Mouse (Mus musculus): Measurements from ENCODE around the gene Kat2a. TPM values are rescaled to one million over a fixed set of nuclear protein-coding genes. Genes with fewer than 3 reads are reported as not detected.

Kat2a gene
- polyA plus RNA-seq, 1 experiment from 2014 or later: 62.2 TPM

DNA sequence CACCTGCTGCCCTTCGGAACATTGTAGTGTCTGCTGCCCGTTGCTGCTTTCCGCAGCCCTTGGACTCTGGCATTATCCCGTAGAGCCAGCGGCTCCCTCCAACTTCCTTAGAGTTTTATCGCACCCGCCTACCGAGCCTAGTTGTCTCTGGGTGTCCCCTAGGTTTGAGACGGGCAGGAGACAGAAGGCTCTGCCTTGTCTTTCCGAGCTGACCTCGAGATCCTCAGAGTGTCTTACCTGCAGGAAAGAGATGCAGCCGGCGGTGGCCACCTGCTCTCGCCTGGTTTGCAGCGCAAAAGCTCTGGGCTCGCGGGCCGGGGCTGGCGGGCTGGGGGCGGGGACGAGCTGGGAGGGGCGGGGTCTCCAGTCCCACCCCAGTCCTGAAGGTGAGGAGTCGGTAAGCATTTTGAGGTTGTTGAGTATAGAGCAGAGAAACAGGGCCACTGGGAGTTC lies 20.1 kb downstream of the Kat2a start, which contains the start of gene Zfp385c:
Gene Zfp385c, minus strand, starts transcription at position 292 of the 453 bp plus-strand sequence.
- Histone ChIP-seq H3K4me2 (ENCODE audit: low read length) (peak within 1 kb of the TSS; percentile 60), H3K4me3 (ENCODE audit: low read length) (peak within 1 kb of the TSS; percentile 28), H3K4me1 (ENCODE audit: control insufficient read depth, insufficient read depth, low read depth, low read length) (peaks cover 7% of the 10 kb centered on the region), H3K27me3 (replicated peaks; ENCODE audit: control insufficient read depth, insufficient read depth, low read length) (peaks cover 7% of the 10 kb centered on the region), H3K27ac (ENCODE audit: low read depth, low read length) (no peak within 1 kb of the TSS), H3K9ac (ENCODE audit: low read depth, low read length) (peak within 1 kb of the TSS; percentile 39), H3K36me3 (ENCODE audit: control insufficient read depth, insufficient read depth, low read length) (no peaks in the 10 kb centered on the region), H3K9me3 (ENCODE audit: control insufficient read depth, low read length) (no peaks in the 10 kb centered on the region)
- WGBS: 1% methylated on average over 23 of the region's 23 CpGs
- no peak for ATAC-seq

DNA sequence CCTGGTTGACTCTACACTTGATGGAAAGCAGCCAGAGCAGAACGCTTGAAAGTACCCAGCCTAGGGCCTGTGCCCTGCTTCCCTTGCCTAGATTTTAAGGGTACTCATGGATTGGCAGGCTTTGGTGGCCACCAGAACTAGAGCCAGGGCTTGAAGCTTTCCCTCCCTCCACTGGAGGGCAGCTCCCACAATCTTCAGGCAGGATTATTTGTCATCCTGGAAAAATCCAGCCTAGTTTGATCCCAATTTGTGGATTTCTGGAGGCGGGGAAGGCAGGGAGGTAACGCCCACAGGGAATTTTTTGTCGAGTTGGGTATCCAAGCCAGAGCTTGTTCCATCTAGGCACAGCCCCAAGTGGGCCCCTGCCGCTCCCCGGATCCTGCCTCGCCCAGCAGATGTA lies 21.9 kb downstream of the Kat2a start:
- no peak overlapping the region for H3K27ac ChIP-seq (ENCODE audit: low read depth, low read length)
- no peak overlapping the region for H3K4me2 ChIP-seq (ENCODE audit: low read length)
- ATAC-seq: no peak
- WGBS: 73% methylated on average over 7 of the region's 7 CpGs
- H3K27me3 ChIP-seq (replicated peaks; ENCODE audit: control insufficient read depth, insufficient read depth, low read length): peaks cover 7% of the 10 kb centered on the region
- peaks cover 7% of the 10 kb centered on the region for H3K4me1 ChIP-seq (ENCODE audit: control insufficient read depth, insufficient read depth, low read depth, low read length)
- H3K9me3 ChIP-seq (ENCODE audit: control insufficient read depth, low read length): no peaks in the 10 kb centered on the region
- no peak overlapping the region for H3K4me3 ChIP-seq (ENCODE audit: low read length)
- no peaks in the 10 kb centered on the region for H3K36me3 ChIP-seq (ENCODE audit: control insufficient read depth, insufficient read depth, low read length)
- H3K9ac ChIP-seq (ENCODE audit: low read depth, low read length): no peak overlapping the region

DNA sequence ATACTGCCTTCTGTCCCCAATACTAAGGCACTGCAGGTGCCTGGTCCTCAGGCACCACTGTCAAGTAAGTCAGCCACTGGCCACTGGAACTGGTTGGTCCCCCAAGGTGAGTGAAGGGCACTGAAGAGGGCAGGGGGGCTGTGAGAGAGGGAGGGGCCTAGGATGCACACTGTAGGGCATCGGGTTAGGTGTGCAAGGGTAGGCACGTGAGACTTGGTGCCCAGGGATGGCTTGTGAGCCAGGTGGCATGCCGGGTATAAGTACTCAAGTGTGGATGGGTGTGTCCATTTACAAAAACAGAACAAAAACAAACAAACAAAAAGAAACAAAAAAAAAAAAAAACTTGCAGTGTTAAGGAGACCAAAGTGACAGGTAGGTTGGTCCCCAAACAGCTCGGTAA lies 23.8 kb downstream of the Kat2a start:
- Histone ChIP-seq H3K4me1 (ENCODE audit: control insufficient read depth, insufficient read depth, low read depth, low read length) (peaks cover 7% of the 10 kb centered on the region), H3K4me3 (ENCODE audit: low read length) (no peak overlapping the region), H3K36me3 (ENCODE audit: control insufficient read depth, insufficient read depth, low read length) (no peaks in the 10 kb centered on the region), H3K9me3 (ENCODE audit: control insufficient read depth, low read length) (no peaks in the 10 kb centered on the region), H3K27ac (ENCODE audit: low read depth, low read length) (no peak overlapping the region), H3K9ac (ENCODE audit: low read depth, low read length) (no peak overlapping the region), H3K4me2 (ENCODE audit: low read length) (no peak overlapping the region), H3K27me3 (replicated peaks; ENCODE audit: control insufficient read depth, insufficient read depth, low read length) (peaks cover 5% of the 10 kb centered on the region)
- ATAC-seq: no peak
- 84% methylated on average over 4 of the region's 4 CpGs for WGBS

DNA sequence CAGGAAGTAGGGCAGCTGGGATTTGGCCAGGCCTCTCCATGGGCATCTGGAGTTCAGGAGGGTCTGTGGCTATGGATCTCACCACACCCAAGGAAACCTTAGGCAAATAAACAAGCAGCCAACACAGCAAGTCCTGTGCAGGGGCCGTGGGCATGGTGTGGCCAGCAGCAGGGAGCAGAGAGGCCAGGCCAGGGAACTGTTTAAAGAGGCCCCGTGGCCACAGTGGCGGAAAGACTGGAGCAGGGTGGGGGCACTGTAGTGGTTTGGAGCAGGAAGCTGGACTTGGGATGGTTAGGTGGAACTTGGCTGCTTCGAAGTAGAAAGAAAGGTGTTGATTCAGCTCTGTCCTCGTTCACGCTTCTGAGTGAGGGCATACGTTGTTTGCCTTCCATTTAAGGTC lies 25.0 kb downstream of the Kat2a start:
- Histone ChIP-seq H3K36me3 (ENCODE audit: control insufficient read depth, insufficient read depth, low read length) (no peaks in the 10 kb centered on the region), H3K4me2 (ENCODE audit: low read length) (no peak overlapping the region), H3K27me3 (replicated peaks; ENCODE audit: control insufficient read depth, insufficient read depth, low read length) (peaks cover 5% of the 10 kb centered on the region), H3K4me1 (ENCODE audit: control insufficient read depth, insufficient read depth, low read depth, low read length) (peaks cover 6% of the 10 kb centered on the region), H3K4me3 (ENCODE audit: low read length) (no peak overlapping the region), H3K27ac (ENCODE audit: low read depth, low read length) (no peak overlapping the region), H3K9ac (ENCODE audit: low read depth, low read length) (no peak overlapping the region), H3K9me3 (ENCODE audit: control insufficient read depth, low read length) (no peaks in the 10 kb centered on the region)
- 79% methylated on average over 7 of the region's 7 CpGs for WGBS
- no peak for ATAC-seq

DNA sequence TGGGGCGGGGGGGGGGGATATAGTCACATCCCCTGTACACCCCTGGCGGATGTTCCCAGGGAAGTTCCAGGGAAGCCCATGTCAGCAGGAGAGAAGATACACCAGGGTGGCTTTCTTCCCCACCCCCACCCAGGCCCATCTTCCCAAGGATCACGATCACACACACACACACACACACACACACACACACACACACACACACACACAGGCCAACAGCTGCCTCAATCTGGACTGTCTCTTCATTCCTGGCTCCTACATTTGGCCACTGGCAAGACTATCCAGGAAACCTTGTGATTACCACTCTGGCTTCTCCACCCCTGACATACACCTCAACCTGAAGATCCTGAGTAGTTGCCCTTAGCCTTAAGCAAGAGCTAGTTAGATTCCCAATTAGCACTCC lies 26.9 kb downstream of the Kat2a start:
- Histone ChIP-seq H3K9ac (ENCODE audit: low read depth, low read length) (no peak overlapping the region), H3K4me1 (ENCODE audit: control insufficient read depth, insufficient read depth, low read depth, low read length) (no peaks in the 10 kb centered on the region), H3K36me3 (ENCODE audit: control insufficient read depth, insufficient read depth, low read length) (no peaks in the 10 kb centered on the region), H3K9me3 (ENCODE audit: control insufficient read depth, low read length) (no peaks in the 10 kb centered on the region), H3K27ac (ENCODE audit: low read depth, low read length) (no peak overlapping the region), H3K4me3 (ENCODE audit: low read length) (no peak overlapping the region), H3K4me2 (ENCODE audit: low read length) (no peak overlapping the region), H3K27me3 (replicated peaks; ENCODE audit: control insufficient read depth, insufficient read depth, low read length) (no peaks in the 10 kb centered on the region)
- WGBS: 78% methylated on average over 3 of the region's 3 CpGs
- ATAC-seq: no peak

DNA sequence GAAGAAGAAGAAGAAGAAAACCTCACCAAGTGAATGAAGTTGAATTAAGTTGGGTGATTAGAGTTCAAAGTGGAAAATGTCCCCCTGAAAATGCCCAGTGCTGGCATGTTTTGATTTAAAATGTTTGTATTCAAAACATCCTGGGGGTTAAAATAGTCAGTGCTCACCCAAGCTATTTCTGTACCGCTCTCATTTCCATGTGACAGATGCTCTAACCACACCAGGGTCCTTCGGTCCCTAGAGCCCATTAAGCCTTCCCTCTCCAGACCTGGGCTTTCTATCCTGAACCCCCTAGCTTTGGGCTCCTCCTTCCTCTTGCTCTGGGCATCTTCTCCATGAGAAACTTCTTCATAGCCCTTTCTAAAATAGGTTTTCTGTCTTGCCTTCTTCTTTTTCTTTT lies 28.2 kb downstream of the Kat2a start:
- Histone ChIP-seq H3K9ac (ENCODE audit: low read depth, low read length) (no peak overlapping the region), H3K9me3 (ENCODE audit: control insufficient read depth, low read length) (no peaks in the 10 kb centered on the region), H3K4me3 (ENCODE audit: low read length) (no peak overlapping the region), H3K4me2 (ENCODE audit: low read length) (no peak overlapping the region), H3K27me3 (replicated peaks; ENCODE audit: control insufficient read depth, insufficient read depth, low read length) (no peaks in the 10 kb centered on the region), H3K36me3 (ENCODE audit: control insufficient read depth, insufficient read depth, low read length) (no peaks in the 10 kb centered on the region), H3K27ac (ENCODE audit: low read depth, low read length) (no peak overlapping the region), H3K4me1 (ENCODE audit: control insufficient read depth, insufficient read depth, low read depth, low read length) (no peaks in the 10 kb centered on the region)
- ATAC-seq: no peak
- WGBS: 80% methylated on average over 2 of the region's 2 CpGs

DNA sequence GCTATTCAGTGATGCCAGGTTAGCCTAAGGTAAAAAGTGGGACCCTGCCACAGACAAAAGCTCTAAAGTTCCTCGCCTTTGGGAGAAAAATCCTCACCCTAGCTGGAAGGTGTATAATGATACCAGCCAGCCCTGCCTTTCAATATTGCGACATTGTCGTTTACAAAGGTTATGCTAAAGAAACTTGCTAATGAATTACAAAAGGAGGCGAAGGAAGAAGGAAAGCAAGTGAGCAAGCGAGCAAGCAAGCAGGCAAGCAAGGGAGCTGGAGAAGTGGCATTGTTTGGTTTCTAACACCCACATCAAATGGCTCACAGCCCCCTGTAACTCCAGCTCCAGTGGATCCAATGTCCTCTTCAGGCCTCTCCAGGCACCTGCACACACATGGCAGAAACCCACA lies 29.7 kb downstream of the Kat2a start:
- Histone ChIP-seq H3K4me2 (ENCODE audit: low read length) (no peak overlapping the region), H3K9me3 (ENCODE audit: control insufficient read depth, low read length) (no peaks in the 10 kb centered on the region), H3K4me1 (ENCODE audit: control insufficient read depth, insufficient read depth, low read depth, low read length) (no peaks in the 10 kb centered on the region), H3K27ac (ENCODE audit: low read depth, low read length) (no peak overlapping the region), H3K9ac (ENCODE audit: low read depth, low read length) (no peak overlapping the region), H3K36me3 (ENCODE audit: control insufficient read depth, insufficient read depth, low read length) (no peaks in the 10 kb centered on the region), H3K27me3 (replicated peaks; ENCODE audit: control insufficient read depth, insufficient read depth, low read length) (no peaks in the 10 kb centered on the region), H3K4me3 (ENCODE audit: low read length) (no peak overlapping the region)
- 69% methylated on average over 5 of the region's 5 CpGs for WGBS
- no peak for ATAC-seq

DNA sequence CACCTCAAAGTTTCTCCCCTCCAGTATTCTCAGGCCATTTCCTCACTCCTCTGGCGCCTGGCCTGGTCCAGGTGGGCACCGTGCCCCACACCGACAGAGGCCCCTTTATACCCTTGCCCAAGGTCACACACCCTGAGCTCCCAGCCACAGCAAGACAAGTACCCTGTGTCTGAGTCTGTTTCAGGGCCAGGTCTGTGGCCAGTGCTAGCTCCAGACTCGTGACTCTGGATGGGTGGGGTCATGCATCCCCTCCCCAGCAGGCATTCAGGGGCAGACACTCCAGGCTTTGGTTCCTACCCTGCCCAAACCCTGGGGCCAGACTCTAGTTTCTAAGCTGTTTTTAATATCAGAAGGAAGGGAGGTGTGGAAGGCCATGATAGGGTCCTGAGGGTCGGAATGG lies 30.4 kb downstream of the Kat2a start:
- no peak overlapping the region for H3K4me3 ChIP-seq (ENCODE audit: low read length)
- no peaks in the 10 kb centered on the region for H3K9me3 ChIP-seq (ENCODE audit: control insufficient read depth, low read length)
- H3K4me1 ChIP-seq (ENCODE audit: control insufficient read depth, insufficient read depth, low read depth, low read length): no peaks in the 10 kb centered on the region
- no peak for ATAC-seq
- no peak overlapping the region for H3K27ac ChIP-seq (ENCODE audit: low read depth, low read length)
- no peaks in the 10 kb centered on the region for H3K36me3 ChIP-seq (ENCODE audit: control insufficient read depth, insufficient read depth, low read length)
- no peak overlapping the region; the same call in 1 of the 2 replicates for H3K9ac ChIP-seq (ENCODE audit: low read depth, low read length)
- no peak overlapping the region for H3K4me2 ChIP-seq (ENCODE audit: low read length)
- 83% methylated on average over 5 of the region's 5 CpGs for WGBS
- no peaks in the 10 kb centered on the region for H3K27me3 ChIP-seq (replicated peaks; ENCODE audit: control insufficient read depth, insufficient read depth, low read length)

DNA sequence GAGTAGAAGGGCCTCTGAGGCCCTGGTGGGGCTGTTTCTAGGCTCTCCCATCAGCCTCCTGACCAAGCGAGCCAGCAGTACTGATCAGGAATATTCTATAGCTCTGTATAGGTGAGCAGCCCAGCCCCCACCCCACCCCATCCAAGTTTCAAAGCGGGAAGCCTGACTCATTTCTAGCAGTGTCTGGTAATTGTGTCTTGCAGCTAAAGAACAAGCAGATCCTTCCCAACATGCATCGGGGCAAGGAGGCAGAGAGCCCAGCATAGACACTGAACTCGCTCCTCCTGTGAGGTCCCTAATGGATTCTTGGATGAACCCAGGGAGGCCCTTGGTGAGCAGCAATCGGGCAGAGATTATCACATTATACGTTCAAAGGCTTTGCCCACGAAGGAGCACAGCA lies 34.5 kb downstream of the Kat2a start:
- no peak for ATAC-seq
- 61% methylated on average over 7 of the region's 7 CpGs for WGBS
- Histone ChIP-seq H3K4me3 (ENCODE audit: low read length) (no peak overlapping the region), H3K4me2 (ENCODE audit: low read length) (no peak overlapping the region), H3K27ac (ENCODE audit: low read depth, low read length) (no peak overlapping the region), H3K4me1 (ENCODE audit: control insufficient read depth, insufficient read depth, low read depth, low read length) (peaks cover 4% of the 10 kb centered on the region; the same call in 1 of the 2 replicates), H3K9ac (ENCODE audit: low read depth, low read length) (no peak overlapping the region), H3K9me3 (ENCODE audit: control insufficient read depth, low read length) (no peaks in the 10 kb centered on the region), H3K36me3 (ENCODE audit: control insufficient read depth, insufficient read depth, low read length) (no peaks in the 10 kb centered on the region), H3K27me3 (replicated peaks; ENCODE audit: control insufficient read depth, insufficient read depth, low read length) (no peaks in the 10 kb centered on the region)

DNA sequence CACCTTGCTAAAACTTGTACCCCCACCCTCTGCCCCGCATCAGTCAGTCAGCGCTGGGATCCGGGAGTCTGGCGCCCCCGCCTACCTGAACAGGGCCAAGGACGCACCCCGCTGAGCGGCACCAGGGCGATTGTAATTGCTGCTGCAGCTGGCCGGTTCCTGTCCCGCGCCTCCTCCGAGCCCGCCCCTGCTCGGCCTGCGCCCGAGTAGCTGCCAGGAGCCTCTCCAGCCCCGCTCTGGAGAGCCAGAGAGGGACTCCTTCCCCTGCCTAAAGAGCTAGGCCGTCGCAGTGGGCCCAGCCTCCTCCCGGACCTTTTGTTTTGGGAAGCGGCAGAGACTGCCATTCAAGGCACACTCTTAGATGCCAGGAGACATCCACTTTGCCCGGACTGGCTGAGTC lies 39.1 kb downstream of the Kat2a start:
- Histone ChIP-seq H3K27ac (ENCODE audit: low read depth, low read length) (no peak overlapping the region), H3K36me3 (ENCODE audit: control insufficient read depth, insufficient read depth, low read length) (no peaks in the 10 kb centered on the region), H3K9me3 (ENCODE audit: control insufficient read depth, low read length) (0 out of 2 replicates have a peak, but pooled peaks cover 2% of the 10 kb centered on the region), H3K27me3 (replicated peaks; ENCODE audit: control insufficient read depth, insufficient read depth, low read length) (0 out of 2 replicates have a peak, but pooled peaks cover 2% of the 10 kb centered on the region), H3K9ac (ENCODE audit: low read depth, low read length) (peak overlapping the region; percentile 54), H3K4me3 (ENCODE audit: low read length) (0 out of 2 replicates have a peak overlapping the region, but pooled peaks have one; percentile 5), H3K4me2 (ENCODE audit: low read length) (peak overlapping the region; percentile 41), H3K4me1 (ENCODE audit: control insufficient read depth, insufficient read depth, low read depth, low read length) (peaks cover 4% of the 10 kb centered on the region; the same call in 1 of the 2 replicates)
- 2% methylated on average over 23 of the region's 23 CpGs for WGBS
- ATAC-seq: no peak
